Mouse (Mus musculus) gonadal fat pad, adult 2 months (tissue): ENCODE measurements around the gene Chil4. TPM values are rescaled to one million over a fixed set of nuclear protein-coding genes. Genes with fewer than 3 reads are reported as not detected.

Source experiments
- DNase-seq: peaks from one replicate; pipeline ENCODE4 v3.0.0-alpha.2; 2012; ENCODE audit warnings: low read depth
- polyA plus RNA-seq: library from polyadenylated mRNA; depleted of rRNA; stranded (reverse); fragments of >200 nt; gene quantifications from 2 replicates; pipeline ENCODE4 v1.2.3, GENCODE M21; 2012; rRNA removed

Chil4 gene
- polyA plus RNA-seq, 1 experiment = not detected

DNA sequence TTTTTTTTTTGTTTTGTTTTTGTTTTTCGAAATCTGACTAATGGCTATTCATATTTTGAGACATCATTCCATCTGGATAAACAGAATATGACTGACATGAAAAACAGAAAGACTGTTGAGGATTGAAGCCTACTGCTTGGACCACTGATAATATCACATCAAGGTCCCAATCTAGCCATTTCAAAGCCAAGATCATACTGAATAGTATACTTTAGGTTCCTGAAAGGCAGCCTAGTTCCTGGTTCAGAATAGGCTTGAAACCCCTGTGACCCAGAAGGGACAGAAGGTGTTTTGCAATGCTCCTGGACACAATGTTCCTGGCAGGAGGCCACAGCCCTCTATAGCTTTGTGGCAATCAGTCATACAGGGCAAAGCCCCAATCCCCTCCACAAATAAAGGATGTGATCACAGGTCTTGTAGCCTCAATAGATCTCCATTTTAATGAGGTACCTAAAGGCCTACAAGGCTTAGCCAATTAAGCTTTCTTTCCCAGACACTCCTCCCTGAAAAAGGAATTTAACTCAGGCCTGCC lies 48.7 kb downstream of the Chil4 start:
- peak; percentile 6 for DNase-seq

DNA sequence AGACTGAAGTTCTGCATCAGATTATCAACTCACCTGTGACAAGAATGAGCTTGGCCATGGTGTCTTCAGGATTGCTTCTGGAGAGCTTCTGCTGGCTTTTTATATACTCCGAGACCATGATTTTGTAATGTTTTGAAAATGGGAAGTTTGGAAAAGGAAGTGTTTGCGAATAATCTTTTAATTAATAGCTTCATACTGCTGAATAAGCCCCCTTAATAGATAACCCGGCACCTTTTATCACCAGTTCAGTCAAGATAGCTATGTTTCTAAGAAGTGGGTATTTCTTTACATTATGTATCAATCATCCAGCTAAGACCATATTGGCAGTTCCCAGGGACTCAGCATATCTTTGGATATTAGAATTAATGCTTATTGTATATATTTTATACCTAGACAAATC lies 51.8 kb downstream of the Chil4 start, which contains the start of gene Chil3:
Gene Chil3, minus strand, starts transcription at position 101 of the 400 bp plus-strand sequence.
- DNase-seq = no peak

DNA sequence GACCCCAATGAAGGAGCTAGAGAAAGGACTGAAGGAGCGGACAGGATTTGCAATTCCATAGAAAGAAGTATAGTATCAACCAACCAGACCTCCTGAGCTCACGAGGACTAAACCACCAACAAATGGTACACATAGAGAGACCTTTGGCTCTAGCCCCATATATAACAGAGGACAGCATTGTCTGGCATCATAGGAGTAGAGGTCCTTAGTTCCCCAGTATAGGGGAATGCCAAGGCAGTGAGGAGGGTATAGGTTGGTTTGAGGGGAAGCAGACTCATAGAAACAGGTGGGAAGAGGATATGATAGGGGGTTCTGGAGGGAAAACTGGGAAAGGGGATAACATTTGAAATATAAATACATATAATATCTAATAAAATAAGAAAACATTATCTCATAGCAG lies 64.9 kb downstream of the Chil4 start:
- no peak for DNase-seq

Other genes with a start within 250 kb of the Chil4 start
- gene Ovgp1, start 245.8 kb downstream of the Chil4 start, polyA plus RNA-seq = 1.4 and 1.5 TPM in 2 replicates
- 0.92 and 2.3 TPM in 2 replicates for gene Pifo, start 204.9 kb downstream of the Chil4 start, polyA plus RNA-seq
- 0.27 TPM in 1 of 2 replicates, not detected in the other for gene Chil5, start 186.7 kb downstream of the Chil4 start, polyA plus RNA-seq
- gene Chia1, start 106.3 kb downstream of the Chil4 start, polyA plus RNA-seq = 0.62 and 0.76 TPM in 2 replicates
- 0.22 and 0.41 TPM in 2 replicates for gene Chil3, start 51.9 kb downstream of the Chil4 start, polyA plus RNA-seq
- not detected in 2 replicates for gene Chil6, start 186.7 kb upstream of the Chil4 start, polyA plus RNA-seq